Mouse (Mus musculus): ENCODE data around the gene Reep1.

GRCm38 (mm10) chr6:71738611-71739010, 31.2 kb downstream of the Reep1 start:
- TF ChIP-seq CTCF (IDR thresholded peaks at IDR 0.05; ENCODE audit: borderline replicate concordance, insufficient read depth, low read length) (no peak), POLR2A (IDR thresholded peaks at IDR 0.05; ENCODE audit: low read depth, low read length) (no peak)

Measured in embryonic fibroblast, embryonic 13.5 days (primary cell).